Comparison of ENCODE assay signal across 8 mouse cellular contexts in the genomic region with DNA sequence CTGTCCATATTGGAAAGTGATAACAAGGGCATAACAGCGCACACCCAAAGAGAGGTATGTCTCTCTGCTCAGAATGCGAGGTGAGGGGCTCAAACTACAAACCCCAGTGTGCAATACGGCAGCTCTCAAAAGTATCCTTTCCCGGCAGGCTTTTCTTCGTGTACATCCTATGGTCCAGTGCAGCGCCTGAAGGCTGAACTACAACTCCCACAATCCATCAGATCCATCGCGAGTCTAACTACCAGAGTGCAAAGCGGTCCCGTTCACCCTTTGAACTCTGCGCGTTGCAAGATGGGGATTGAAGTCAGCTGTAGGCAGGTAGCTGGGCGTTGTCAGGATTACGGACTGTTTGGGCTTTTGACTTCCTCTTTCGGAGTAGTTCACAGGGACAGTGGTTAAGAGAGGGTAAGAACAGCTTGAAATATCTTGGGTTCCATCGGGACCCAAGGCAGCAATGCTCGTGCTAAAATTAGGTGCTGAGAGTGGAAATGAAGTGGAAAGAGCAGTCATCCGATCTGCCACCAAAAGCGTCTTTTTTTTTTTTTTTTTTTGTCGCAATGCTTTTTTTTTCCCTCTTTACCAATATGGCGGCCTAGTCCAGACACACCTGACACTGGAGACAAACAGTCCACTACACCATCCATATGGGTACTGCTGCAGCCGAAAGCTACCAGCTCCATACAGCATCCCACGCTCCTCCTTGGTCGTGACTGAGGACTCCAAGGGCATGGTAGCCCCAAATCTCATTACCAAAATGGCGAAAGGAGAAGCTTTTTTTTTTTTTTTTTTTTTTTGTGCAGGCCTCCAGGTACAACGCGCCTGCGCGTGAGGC. TPM values are rescaled to one million over a fixed set of nuclear protein-coding genes. Genes with fewer than 3 reads are reported as not detected.
DNase-seq lines count a peak whose midpoint lies in the region; ATAC-seq and TF ChIP-seq lines count a peak whose summit lies in the region.

No protein-coding gene starts in this region.

- DNase-seq in brain, adult 2 months (ENCODE audit: low read depth, low spot score): peak; percentile 100
- peak; percentile 99 for DNase-seq in heart, embryonic 10.5 days (ENCODE audit: low spot score)
- DNase-seq in liver: peak; percentile 93
- DNase-seq in spleen, postnatal 4 days (ENCODE audit: low spot score in 2 of 2): peak; percentile 89 to 91

- H3K9ac ChIP-seq in kidney, embryonic 15.5 days: peak overlapping the region; percentile 42

- peak; percentile 76 for ATAC-seq in erythroblast, adult 5-6 weeks (replicated peaks; ENCODE audit: low FRiP score, poor library complexity, severe bottlenecking)
- peak; percentile 89 for ATAC-seq in kidney, embryonic 15.5 days (replicated peaks; ENCODE audit: low FRiP score)
- peak; percentile 86 for ATAC-seq in monocyte, adult 5-6 weeks (replicated peaks; ENCODE audit: insufficient number of reproducible peaks, low FRiP score, low TSS enrichment, poor library complexity, severe bottlenecking)

- H3K4me3 ChIP-seq in C2C12 (ENCODE audit: insufficient read depth, poor library complexity, severe bottlenecking): peak overlapping the region; percentile 99
- peak overlapping the region; percentile 100 for H3K4me3 ChIP-seq in heart, embryonic 10.5 days
- H3K4me3 ChIP-seq in kidney, embryonic 15.5 days (replicated peaks): peak overlapping the region; percentile 100

- H3K79me2 ChIP-seq in C2C12 (ENCODE audit: control insufficient read depth, insufficient read depth): peaks cover 43% of the 10 kb centered on the region

- no peaks in the 10 kb centered on the region for H3K9me3 ChIP-seq in heart, embryonic 10.5 days
- no peaks in the 10 kb centered on the region for H3K9me3 ChIP-seq in kidney, embryonic 15.5 days (replicated peaks)

- peaks cover 10% of the 10 kb centered on the region for H3K36me3 ChIP-seq in C2C12 (ENCODE audit: control insufficient read depth, insufficient read depth)
- H3K36me3 ChIP-seq in heart, embryonic 10.5 days: peaks cover 20% of the 10 kb centered on the region
- peaks cover 11% of the 10 kb centered on the region for H3K36me3 ChIP-seq in kidney, embryonic 15.5 days

- peak overlapping the region; percentile 60 for H3K4me2 ChIP-seq in kidney, embryonic 15.5 days

- H3K27me3 ChIP-seq in C2C12 (ENCODE audit: control insufficient read depth, insufficient read depth, insufficient read length): peaks cover 24% of the 10 kb centered on the region
- peaks cover 23% of the 10 kb centered on the region for H3K27me3 ChIP-seq in heart, embryonic 10.5 days (ENCODE audit: insufficient read depth, poor library complexity, severe bottlenecking)
- H3K27me3 ChIP-seq in kidney, embryonic 15.5 days: peaks cover 24% of the 10 kb centered on the region

- peak overlapping the region; percentile 66 for H3ac ChIP-seq in C2C12 (ENCODE audit: control insufficient read depth, insufficient read length, low read depth)

- peak overlapping the region; percentile 97 for H3K27ac ChIP-seq in heart, embryonic 10.5 days
- H3K27ac ChIP-seq in kidney, embryonic 15.5 days: peak overlapping the region; percentile 97

- no peak for TF ChIP-seq CTCF in C2C12 (IDR thresholded peaks at IDR 0.05; ENCODE audit: control insufficient read depth, insufficient read depth, insufficient read length)

- WGBS in heart, embryonic 10.5 days: under 1% methylated on average over 29 of the region's 29 CpGs
- under 1% methylated on average over 29 of the region's 29 CpGs for WGBS in kidney, embryonic 15.5 days

- H3K4me1 ChIP-seq in heart, embryonic 10.5 days: peaks cover 18% of the 10 kb centered on the region
- H3K4me1 ChIP-seq in kidney, embryonic 15.5 days: peaks cover 22% of the 10 kb centered on the region

- H3K79me3 ChIP-seq in C2C12 (ENCODE audit: low read depth): peaks cover 36% of the 10 kb centered on the region

TF ChIP-seq in C2C12, 6 proteins besides CTCF, POLR2A, EP300 and RAD21:
- TF ChIP-seq MYOG (IDR thresholded peaks at IDR 0.05; ENCODE audit: control insufficient read depth, extremely low read depth, insufficient read length): no peak
- no peak for TF ChIP-seq CEBPB (IDR thresholded peaks at IDR 0.05; ENCODE audit: low read depth)
- no peak for TF ChIP-seq MYOD1 (IDR thresholded peaks at IDR 0.05; ENCODE audit: control insufficient read depth, insufficient read length, low read depth)
- no peak for TF ChIP-seq MAX (IDR thresholded peaks at IDR 0.05)
- TF ChIP-seq FOSL1 (IDR thresholded peaks at IDR 0.05; ENCODE audit: insufficient read depth, low read length, poor library complexity, severe bottlenecking): no peak
- TF ChIP-seq USF1 (IDR thresholded peaks at IDR 0.05; ENCODE audit: low read depth): no peak

RNA-seq across cellular contexts. Expression of a gene that starts 0.7 kb away (rescaled TPM):
- 21.9 TPM for polyA plus RNA-seq in C2C12 (2012; fragmentation: generic; extraction: Trizol)
- total RNA-seq in erythroblast, adult 5-6 weeks (2015; ENCODE audit: low replicate concordance): 19.9 and 24.2 TPM in 2 replicates
- total RNA-seq in erythroblast, adult 5-6 weeks (2017; ENCODE audit: low replicate concordance): 9.8 and 11.5 TPM in 2 replicates
- 13.2 and 20.0 TPM in 2 replicates for polyA plus RNA-seq in heart, embryonic 10.5 days (2016; fragmentation: Nextera tagmentation; extraction: Ambion mirVana)
- polyA plus RNA-seq in kidney, embryonic 15.5 days (2015; fragmentation: Nextera tagmentation; extraction: Ambion mirVana): 15.0 and 20.5 TPM in 2 replicates
- 34.9 to 44.3 TPM (median 43.9 TPM) in 3 replicates for total RNA-seq in monocyte, adult 5-6 weeks (2017)

RNA-seq across cellular contexts. Expression of a gene that starts 50.3 kb away (rescaled TPM):
- 16.7 TPM for polyA plus RNA-seq in C2C12 (2012; fragmentation: generic; extraction: Trizol)
- 3.1 and 6.0 TPM in 2 replicates for total RNA-seq in erythroblast, adult 5-6 weeks (2015; ENCODE audit: low replicate concordance)
- 1.5 and 3.6 TPM in 2 replicates for total RNA-seq in erythroblast, adult 5-6 weeks (2017; ENCODE audit: low replicate concordance)
- polyA plus RNA-seq in heart, embryonic 10.5 days (2016; fragmentation: Nextera tagmentation; extraction: Ambion mirVana): 14.6 and 16.5 TPM in 2 replicates
- 16.6 and 18.3 TPM in 2 replicates for polyA plus RNA-seq in kidney, embryonic 15.5 days (2015; fragmentation: Nextera tagmentation; extraction: Ambion mirVana)
- total RNA-seq in monocyte, adult 5-6 weeks (2017): 0.39 to 0.86 TPM in 2 of 3 replicates, not detected in the other

RNA-seq across cellular contexts. Expression of a gene that starts 51.2 kb away (rescaled TPM):
- not detected for polyA plus RNA-seq in C2C12 (2012; fragmentation: generic; extraction: Trizol)
- total RNA-seq in erythroblast, adult 5-6 weeks (2015; ENCODE audit: low replicate concordance): not detected in 2 replicates
- not detected in 2 replicates for total RNA-seq in erythroblast, adult 5-6 weeks (2017; ENCODE audit: low replicate concordance)
- polyA plus RNA-seq in heart, embryonic 10.5 days (2016; fragmentation: Nextera tagmentation; extraction: Ambion mirVana): 0.05 and 0.30 TPM in 2 replicates
- polyA plus RNA-seq in kidney, embryonic 15.5 days (2015; fragmentation: Nextera tagmentation; extraction: Ambion mirVana): 0.44 TPM in 1 of 2 replicates, not detected in the other
- not detected in 3 replicates for total RNA-seq in monocyte, adult 5-6 weeks (2017)

RNA-seq across cellular contexts. Expression of a gene that starts 55.9 kb away (rescaled TPM):
- polyA plus RNA-seq in C2C12 (2012; fragmentation: generic; extraction: Trizol): 72.0 TPM
- 14.2 and 31.5 TPM in 2 replicates for total RNA-seq in erythroblast, adult 5-6 weeks (2015; ENCODE audit: low replicate concordance)
- 22.5 and 24.7 TPM in 2 replicates for total RNA-seq in erythroblast, adult 5-6 weeks (2017; ENCODE audit: low replicate concordance)
- 72.0 and 81.4 TPM in 2 replicates for polyA plus RNA-seq in heart, embryonic 10.5 days (2016; fragmentation: Nextera tagmentation; extraction: Ambion mirVana)
- polyA plus RNA-seq in kidney, embryonic 15.5 days (2015; fragmentation: Nextera tagmentation; extraction: Ambion mirVana): 46.1 and 53.2 TPM in 2 replicates
- total RNA-seq in monocyte, adult 5-6 weeks (2017): 18.5 to 34.4 TPM (median 28.9 TPM) in 3 replicates

Comparison
In these comparisons a context has a peak if more than half of its experiments do, and no peak if none do; other contexts are left out.
1. Peak in every context shown above with its lines: DNase-seq, ATAC-seq, H3K4me3 ChIP-seq and H3K27ac ChIP-seq.